Mouse (Mus musculus) bone marrow macrophage, adult 2 months (primary cell): ENCODE results near the gene Hivep3. TPM values are rescaled to one million over a fixed set of nuclear protein-coding genes. Genes with fewer than 3 reads are reported as not detected.
A peak's percentile ranks its signal among the peaks of the same experiment; 100 is the strongest.

Experiments
- H3K27ac ChIP-seq: 2 replicates; pipeline ENCODE4 v1.5.1; 2012; ENCODE audit warnings: low read depth, low read length; ENCODE audit not compliant: insufficient read depth
- H3K4me1 ChIP-seq: 2 replicates; pipeline ENCODE4 v1.6.1; 2012; ENCODE audit warnings: low read length; ENCODE audit not compliant: control insufficient read depth, insufficient read depth
- H3K4me3 ChIP-seq: 2 replicates; pipeline ENCODE4 v1.5.1; 2012; ENCODE audit warnings: mild to moderate bottlenecking, low read length, moderate library complexity; ENCODE audit not compliant: insufficient read depth
- CTCF ChIP-seq: IDR thresholded peaks from 2 replicates; pipeline ENCODE4 v1.5.1; 2012; ENCODE audit warnings: low read depth, mild to moderate bottlenecking, low read length, moderate library complexity
- POLR2A ChIP-seq: IDR thresholded peaks from 2 replicates; pipeline ENCODE4 v1.6.1; 2012; ENCODE audit warnings: mild to moderate bottlenecking, low read depth, low read length, borderline replicate concordance
- polyA plus RNA-seq: library from polyadenylated mRNA; stranded (reverse); fragments of >200 nt; gene quantifications from 2 replicates; pipeline ENCODE4 v1.2.4, GENCODE M21; 2012; ENCODE audit not compliant: missing spikeins, insufficient read depth, insufficient read length

Hivep3 gene
- polyA plus RNA-seq, 1 experiment, result 19.8 TPM

- no peak for TF ChIP-seq CTCF
- TF ChIP-seq POLR2A, result no peak
- Histone ChIP-seq H3K4me1 (peaks cover 3% of the 10 kb centered on the region), H3K27ac (no peak overlapping the region), H3K4me3 (no peak overlapping the region)
Measured at GRCm38 (mm10) chr4:119727871-119728270, 5.7 kb upstream of the Hivep3 start.

- H3K27ac ChIP-seq, result no peak overlapping the region
- peak overlapping the region; percentile 71 for H3K4me3 ChIP-seq
- peaks cover 26% of the 10 kb centered on the region for H3K4me1 ChIP-seq
- TF ChIP-seq POLR2A (no peak), CTCF (no peak)
Measured at GRCm38 (mm10) chr4:119733942-119734341, 358 bp downstream of the Hivep3 start.

GRCm38 (mm10) chr4:119734352-119734751 lies 768 bp downstream of the Hivep3 start:
- H3K4me1 ChIP-seq, result peaks cover 30% of the 10 kb centered on the region

GRCm38 (mm10) chr4:119738641-119739040 lies 5.1 kb downstream of the Hivep3 start:
- Histone ChIP-seq H3K27ac (peak overlapping the region; percentile 94), H3K4me3 (peak overlapping the region; percentile 22)
- TF ChIP-seq CTCF, result no peak

More at GRCm38 (mm10) chr4:119734352-119734751, 768 bp downstream of the Hivep3 start:
- no peak for TF ChIP-seq CTCF
- no peak for TF ChIP-seq POLR2A
- H3K27ac ChIP-seq, result no peak overlapping the region
- peak overlapping the region; percentile 71 for H3K4me3 ChIP-seq

GRCm38 (mm10) chr4:119739301-119740062 lies 5.9 kb downstream of the Hivep3 start:
- Histone ChIP-seq H3K4me1 (peaks cover 30% of the 10 kb centered on the region), H3K27ac (peak overlapping the region; percentile 94)

More at GRCm38 (mm10) chr4:119738641-119739040, 5.1 kb downstream of the Hivep3 start:
- peaks cover 33% of the 10 kb centered on the region for H3K4me1 ChIP-seq

GRCm38 (mm10) chr4:119748341-119748740 lies 14.8 kb downstream of the Hivep3 start:
- TF ChIP-seq POLR2A, result no peak
- no peak for TF ChIP-seq CTCF
- no peak overlapping the region for H3K4me3 ChIP-seq
- no peak overlapping the region for H3K27ac ChIP-seq
- peaks cover 11% of the 10 kb centered on the region for H3K4me1 ChIP-seq

More at GRCm38 (mm10) chr4:119739301-119740062, 5.9 kb downstream of the Hivep3 start:
- TF ChIP-seq CTCF (no peak), POLR2A (no peak)
- no peak overlapping the region for H3K4me3 ChIP-seq

GRCm38 (mm10) chr4:119750157-119750556 lies 16.6 kb downstream of the Hivep3 start:
- H3K4me1 ChIP-seq, result peaks cover 11% of the 10 kb centered on the region
- no peak overlapping the region for H3K4me3 ChIP-seq
- TF ChIP-seq CTCF (no peak), POLR2A (no peak)
- no peak overlapping the region for H3K27ac ChIP-seq

GRCm38 (mm10) chr4:119750681-119751211 lies 17.2 kb downstream of the Hivep3 start:
- H3K4me1 ChIP-seq, result peaks cover 11% of the 10 kb centered on the region
- no peak overlapping the region for H3K4me3 ChIP-seq
- H3K27ac ChIP-seq, result no peak overlapping the region
- no peak for TF ChIP-seq POLR2A
- no peak for TF ChIP-seq CTCF

GRCm38 (mm10) chr4:119751408-119752006 lies 17.9 kb downstream of the Hivep3 start:
- TF ChIP-seq POLR2A, result no peak
- H3K4me3 ChIP-seq, result no peak overlapping the region

More at GRCm38 (mm10) chr4:119751408-119752006, 17.9 kb downstream of the Hivep3 start:
- H3K27ac ChIP-seq, result no peak overlapping the region
- peaks cover 11% of the 10 kb centered on the region for H3K4me1 ChIP-seq
